Mouse (Mus musculus) cerebellum, adult 8-10 months (tissue): ENCODE results near the gene Fgfr2.

Experiments used
- DNase-seq: peaks from one replicate; pipeline ENCODE4 v3.0.0; 2022

The Fgfr2 gene

GRCm38 (mm10) chr7:130886246-130886645 is 2236.9 kb downstream of the Fgfr2 start:
- no peak for DNase-seq

DNA sequence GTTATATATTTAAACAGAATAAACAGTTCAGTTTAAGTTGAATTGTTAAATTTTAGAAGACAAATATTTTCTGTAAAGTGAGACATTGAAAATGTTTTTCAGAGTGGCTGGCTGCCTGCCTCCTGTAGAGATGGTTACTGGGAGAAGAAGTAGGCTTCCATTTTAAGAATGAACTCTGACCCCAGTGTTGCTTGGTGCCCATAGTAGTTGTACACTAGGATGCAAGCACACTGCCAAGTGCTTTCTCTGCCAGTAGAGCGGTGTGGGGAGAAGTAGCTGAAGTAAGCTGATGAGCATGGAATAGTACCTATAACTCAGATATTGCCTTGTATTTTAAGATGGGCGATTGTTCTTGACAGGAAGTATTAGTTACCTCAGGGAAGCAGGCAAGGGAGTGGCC is 2239.0 kb downstream of the Fgfr2 start:
- no peak for DNase-seq

GRCm38 (mm10) chr7:130867256-130867655 is 2255.9 kb downstream of the Fgfr2 start:
- no peak for DNase-seq

DNA sequence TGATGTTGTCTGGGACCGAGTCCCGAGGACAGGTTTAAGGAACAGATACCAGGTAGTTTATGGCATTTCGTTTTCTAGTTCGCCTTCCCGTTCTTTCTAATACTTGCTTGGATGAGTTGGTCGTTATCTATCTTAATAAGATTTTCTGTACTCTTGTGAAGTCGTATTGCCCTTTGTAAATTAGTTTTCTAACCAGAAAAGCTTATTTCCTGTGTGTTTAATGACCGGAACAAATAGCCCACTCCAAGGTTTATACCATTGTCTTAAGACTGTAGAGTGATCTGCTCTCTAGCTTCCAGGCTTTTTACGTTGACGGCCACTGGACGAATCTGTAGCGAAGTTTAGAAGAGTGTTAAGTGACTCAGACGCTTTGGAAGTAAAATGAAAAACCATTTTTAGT is 2256.5 kb downstream of the Fgfr2 start:
- DNase-seq = no peak

GRCm38 (mm10) chr7:130865613-130866591 is 2257.2 kb downstream of the Fgfr2 start, which contains the start of gene Plekha1:
Gene Plekha1 (plus strand): TSS chr7:130865756.
- peak; percentile 98 for DNase-seq

- no peak for DNase-seq
These were observed 2258.4 kb downstream of the Fgfr2 start for GRCm38 (mm10) chr7:130864711-130865110.

DNA sequence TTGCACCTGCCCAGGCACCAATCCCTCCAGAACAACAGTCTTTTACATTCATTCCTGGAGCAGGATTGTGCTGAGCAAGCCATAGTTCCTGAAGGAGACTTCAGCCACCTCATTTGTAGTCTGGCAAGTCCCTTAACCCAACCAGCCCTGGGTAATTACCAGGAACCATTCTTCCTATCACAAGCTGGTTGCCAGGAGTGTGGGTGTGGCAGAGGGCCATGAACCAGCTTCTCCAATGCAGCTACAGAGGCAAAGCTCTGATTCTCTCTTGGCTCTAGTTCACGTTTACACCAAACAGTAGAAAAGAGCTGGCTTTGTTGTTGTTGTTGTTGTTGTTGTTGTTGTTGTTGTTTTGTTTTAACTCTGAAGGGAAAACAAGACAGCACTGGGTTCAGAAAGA is 2260.6 kb downstream of the Fgfr2 start:
- no peak for DNase-seq

DNA sequence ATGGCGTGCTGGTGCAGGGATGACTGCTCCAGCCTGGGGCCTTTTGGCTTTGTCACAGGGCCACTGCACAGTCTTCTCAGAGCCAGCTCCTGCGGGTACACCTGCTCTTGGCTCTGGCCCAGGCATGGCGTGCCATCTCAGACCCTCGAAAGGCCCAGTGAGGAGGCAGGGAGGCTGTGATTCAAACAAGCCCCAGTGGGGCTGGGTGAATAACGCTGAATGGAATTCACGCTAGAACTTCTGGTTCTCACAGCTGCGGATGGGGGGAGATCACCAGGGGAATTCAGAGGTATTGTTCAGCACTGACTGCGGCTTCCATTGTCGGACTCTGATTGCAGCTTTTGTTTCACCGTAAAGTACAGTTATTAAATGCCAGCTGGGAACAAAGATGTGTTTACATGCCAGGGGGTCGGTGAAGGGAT is 2262.4 kb downstream of the Fgfr2 start:
- DNase-seq = no peak

GRCm38 (mm10) chr7:130859926-130860325 is 2263.2 kb downstream of the Fgfr2 start:
- no peak for DNase-seq

- DNase-seq = no peak
These were observed 2265.2 kb downstream of the Fgfr2 start for GRCm38 (mm10) chr7:130857973-130858372.

GRCm38 (mm10) chr7:130855681-130856080 is 2267.5 kb downstream of the Fgfr2 start:
- DNase-seq = peak; percentile 62

- DNase-seq = no peak
These were observed 2268.4 kb downstream of the Fgfr2 start for GRCm38 (mm10) chr7:130854684-130855292.

DNA sequence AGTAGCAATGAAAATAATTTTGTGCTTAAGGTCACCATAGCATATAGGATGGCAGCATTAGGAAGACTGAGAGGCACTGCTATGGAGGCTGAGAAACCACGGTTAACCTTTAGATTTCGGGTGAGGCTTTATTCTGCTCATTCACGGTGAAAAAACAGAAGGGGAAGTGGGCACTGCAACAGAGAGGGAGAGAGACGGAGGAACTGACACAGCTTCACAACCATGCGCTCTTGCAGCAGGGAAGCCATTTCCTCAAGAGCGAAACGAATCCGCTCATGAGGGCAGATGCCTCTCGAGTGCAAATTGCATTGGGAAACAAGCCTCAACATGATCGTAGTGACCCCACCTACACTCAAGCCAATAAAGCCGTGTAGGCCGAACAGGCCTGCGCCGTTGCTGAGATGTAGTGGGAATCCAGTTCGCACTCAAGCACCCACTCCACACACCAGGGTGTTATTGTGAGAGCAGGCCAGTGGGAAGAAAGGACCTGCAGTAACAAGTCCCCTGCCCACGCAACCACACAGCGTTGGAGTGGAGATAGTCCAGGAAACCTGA is 2275.9 kb downstream of the Fgfr2 start:
- DNase-seq = no peak

GRCm38 (mm10) chr7:130839380-130840100 is 2283.6 kb downstream of the Fgfr2 start:
- DNase-seq = no peak

DNA sequence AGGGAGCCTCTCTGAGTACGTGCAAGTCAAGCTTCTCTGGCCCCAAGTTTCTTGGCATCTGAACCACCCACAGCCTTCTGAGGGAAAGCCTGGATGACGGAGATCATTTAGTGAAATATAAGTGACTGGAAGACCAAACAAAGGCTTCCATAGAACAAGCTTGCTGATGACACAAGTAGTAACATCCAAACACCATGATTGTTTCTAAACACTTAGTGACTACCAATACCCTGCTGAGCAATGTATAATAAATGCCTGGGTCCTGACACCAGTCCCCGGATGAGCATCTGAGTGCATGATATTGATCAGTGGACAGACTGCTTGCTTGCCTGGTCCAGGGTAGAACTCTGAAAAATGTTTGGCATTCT is 2284.5 kb downstream of the Fgfr2 start:
- peak; percentile 23 for DNase-seq

DNA sequence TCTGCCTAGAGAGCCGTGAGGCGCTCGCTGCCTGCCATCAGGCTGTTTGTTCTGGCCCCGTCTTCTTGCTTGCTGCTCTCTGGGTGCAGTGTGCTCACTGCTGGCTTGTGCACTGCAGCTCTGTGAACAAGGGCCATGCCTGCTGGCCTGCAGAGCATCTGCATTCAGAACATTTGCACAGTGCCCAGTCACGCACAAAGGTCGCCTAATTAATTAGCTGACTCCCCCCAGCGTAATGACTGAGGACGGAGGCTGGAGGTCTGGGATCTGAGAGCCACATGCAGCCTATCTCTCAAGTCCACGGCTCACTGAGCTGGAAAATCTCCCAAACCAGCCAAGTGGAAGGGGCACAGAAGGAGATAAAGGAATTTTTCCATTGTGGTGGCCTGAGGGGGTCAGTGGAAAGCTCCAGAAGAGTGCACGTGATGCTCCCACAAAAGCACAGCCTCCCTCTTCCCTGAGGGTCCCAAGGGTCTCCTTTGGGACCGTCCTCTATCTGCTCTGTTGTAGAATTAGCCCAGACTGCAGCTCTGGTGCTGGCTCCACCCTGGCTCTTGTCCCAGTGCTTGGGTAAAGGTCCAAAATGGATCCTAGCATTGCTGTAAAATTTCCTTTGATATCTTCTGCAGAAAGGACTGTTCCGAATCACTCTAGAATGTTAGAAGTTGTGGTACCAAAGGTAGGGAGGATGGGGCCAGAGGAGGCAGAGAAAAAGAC is 2285.1 kb downstream of the Fgfr2 start:
- DNase-seq = peak; percentile 80

DNA sequence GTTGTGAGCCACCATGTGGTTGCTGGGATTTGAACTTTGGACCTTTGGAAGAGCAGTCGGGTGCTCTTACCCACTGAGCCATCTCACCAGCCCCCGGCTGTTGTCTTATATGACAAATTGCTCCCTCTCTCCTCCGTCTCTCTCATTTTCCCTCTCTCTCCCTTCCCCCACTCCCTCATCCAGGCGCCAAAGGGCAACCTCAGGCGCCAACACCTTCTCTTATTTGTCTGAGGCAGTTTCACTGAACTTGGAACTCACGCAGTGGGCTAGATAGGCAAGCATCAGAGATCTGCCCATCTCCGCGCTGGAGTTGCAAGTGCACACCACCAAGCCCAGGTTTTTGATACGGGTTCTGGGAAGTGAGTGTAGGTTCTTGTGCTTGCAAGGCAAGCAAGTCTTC is 2287.1 kb downstream of the Fgfr2 start:
- DNase-seq = no peak

GRCm38 (mm10) chr7:130834958-130835861 is 2287.9 kb downstream of the Fgfr2 start:
- peak; percentile 46 for DNase-seq

GRCm38 (mm10) chr7:130834299-130834698 is 2288.9 kb downstream of the Fgfr2 start:
- DNase-seq = no peak

DNA sequence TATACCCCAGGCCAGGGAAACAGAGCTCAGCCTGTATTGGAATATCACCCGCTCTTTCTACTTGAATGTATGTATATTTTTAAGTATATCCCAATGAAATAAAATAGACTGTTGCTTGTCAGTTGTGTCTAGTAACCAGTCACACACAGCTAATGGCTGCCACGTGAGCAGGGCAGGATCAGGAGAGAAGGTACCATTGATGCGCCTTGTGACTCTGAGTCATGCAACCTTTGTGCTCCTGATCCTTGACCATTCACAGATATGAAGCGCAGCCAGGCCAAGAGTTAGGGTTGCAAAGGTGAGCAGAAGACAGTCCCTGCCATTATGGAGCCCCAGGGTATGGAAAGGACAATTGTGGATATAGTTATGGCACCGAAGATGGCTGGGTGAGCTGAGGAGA is 2291.6 kb downstream of the Fgfr2 start:
- no peak for DNase-seq

- no peak for DNase-seq
These were observed 2294.7 kb downstream of the Fgfr2 start for GRCm38 (mm10) chr7:130828475-130828874.
